Mouse (Mus musculus) stomach, embryonic 16.5 days (tissue): ENCODE data around the gene Vwce. TPM values are rescaled to one million over a fixed set of nuclear protein-coding genes. Genes with fewer than 3 reads are reported as not detected.

Experiments
- ATAC-seq: fragments of 200-750 bp; cut with Nextera tagmentation; 2 replicates; pipeline ENCODE4 v1.8.0; 2017; ENCODE audit warnings: moderate number of reproducible peaks, moderate TSS enrichment; ENCODE audit not compliant: insufficient read depth, low FRiP score
- H3K27ac ChIP-seq: fragments of 300-500 bp; sonication (generic); 2 replicates; pipeline ENCODE4 v1.5.1; 2014; ENCODE audit warnings: low read length
- H3K27me3 ChIP-seq: fragments of 300-500 bp; sonication (generic); 2 replicates; pipeline ENCODE4 v1.6.1; 2014; ENCODE audit warnings: low read length, control low read depth, mixed read lengths; ENCODE audit not compliant: control insufficient read depth, insufficient read depth
- H3K36me3 ChIP-seq: fragments of 300-500 bp; sonication (generic); 2 replicates; pipeline ENCODE4 v1.6.1; 2014; ENCODE audit warnings: low read length; ENCODE audit not compliant: control insufficient read depth, insufficient read depth
- H3K4me1 ChIP-seq: fragments of 300-500 bp; sonication (generic); 2 replicates; pipeline ENCODE4 v1.6.1; 2014; ENCODE audit warnings: low read length, control low read depth, mixed read lengths; ENCODE audit not compliant: control insufficient read depth, insufficient read depth
- H3K4me2 ChIP-seq: fragments of 300-500 bp; sonication (generic); 2 replicates; pipeline ENCODE4 v1.6.1; 2014; ENCODE audit warnings: low read depth, low read length, mixed read lengths
- H3K4me3 ChIP-seq: fragments of 300-500 bp; sonication (generic); replicated peaks from 2 replicates; pipeline ENCODE4 v1.5.1; 2014; ENCODE audit warnings: mild to moderate bottlenecking, low read length
- H3K9ac ChIP-seq: fragments of 300-500 bp; sonication (generic); 2 replicates; pipeline ENCODE4 v1.6.1; 2014; ENCODE audit warnings: low read length
- H3K9me3 ChIP-seq: fragments of 300-500 bp; sonication (generic); replicated peaks from 2 replicates; pipeline ENCODE4 v1.6.1; 2016; ENCODE audit warnings: low read length, control low read depth; ENCODE audit not compliant: control insufficient read depth
- WGBS: fragments of 180-500 bp; shearing (Covaris S2); extraction: QIAGEN DNeasy Blood & Tissue Kit; methylation state at CpG from one replicate; pipeline ENCODE4 v1.1.7; 2014; 5-methylcytosine and 5-hydroxymethylcytosine counted together
- polyA plus RNA-seq: library from polyadenylated mRNA; unstranded; fragments of >200 nt; fragmentation: Nextera tagmentation; extraction: Ambion mirVana; gene quantifications from 2 replicates; pipeline ENCODE4 v1.2.1, GENCODE M21; 2015

The Vwce gene
- polyA plus RNA-seq, 1 experiment from 2014 or later: 2.0 TPM

DNA sequence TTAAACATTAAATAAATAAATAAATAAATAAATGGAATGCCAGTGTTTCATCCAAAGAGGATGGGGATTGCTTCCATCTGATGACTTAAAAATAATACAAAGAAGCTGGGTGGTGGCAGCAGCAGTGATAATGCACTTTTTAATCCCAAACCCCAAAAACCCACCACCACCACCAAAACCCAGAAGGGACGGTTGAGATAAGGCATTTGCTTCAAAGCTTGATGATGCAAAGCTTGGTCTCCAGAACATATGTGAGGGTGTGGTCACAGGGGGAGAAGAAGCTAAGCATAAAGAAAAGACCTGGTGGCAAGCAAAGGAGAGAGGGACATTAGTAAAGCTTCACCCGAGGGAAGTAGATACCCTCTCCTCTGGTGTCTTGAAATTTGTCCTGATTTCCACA lies 27.9 kb downstream of the Vwce start:
- Histone ChIP-seq H3K9me3 (no peaks in the 10 kb centered on the region), H3K4me3 (no peak overlapping the region), H3K27me3 (no peaks in the 10 kb centered on the region), H3K4me1 (no peaks in the 10 kb centered on the region), H3K36me3 (no peaks in the 10 kb centered on the region), H3K4me2 (no peak overlapping the region), H3K27ac (no peak overlapping the region), H3K9ac (no peak overlapping the region)
- WGBS: 74% methylated on average over 2 of the region's 2 CpGs
- ATAC-seq: no peak

DNA sequence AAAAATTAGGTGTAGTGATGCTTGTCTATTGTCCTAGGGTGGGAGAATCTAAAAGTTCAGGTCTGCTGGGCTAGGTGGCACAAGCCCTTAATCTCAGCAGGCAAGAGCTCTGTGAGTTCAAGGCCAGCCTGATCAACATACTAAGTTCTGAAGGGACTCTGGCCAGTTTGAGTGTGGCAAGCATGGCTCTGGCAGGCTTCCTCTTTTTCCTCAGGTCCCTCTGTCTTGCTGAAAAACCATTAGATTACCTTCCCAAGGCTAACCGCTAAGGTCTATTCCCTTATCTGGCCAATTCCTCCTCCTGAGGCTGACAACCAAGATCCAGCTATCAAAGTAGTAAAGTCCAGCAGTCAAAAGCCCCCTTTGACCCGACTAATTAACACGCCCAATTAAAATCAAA lies 28.7 kb downstream of the Vwce start:
- Histone ChIP-seq H3K27ac (no peak overlapping the region), H3K4me2 (no peak overlapping the region), H3K4me3 (no peak overlapping the region), H3K27me3 (no peaks in the 10 kb centered on the region), H3K9me3 (no peaks in the 10 kb centered on the region), H3K9ac (no peak overlapping the region), H3K36me3 (no peaks in the 10 kb centered on the region), H3K4me1 (no peaks in the 10 kb centered on the region)
- ATAC-seq: no peak
- 80% methylated on average over 3 of the region's 3 CpGs for WGBS

DNA sequence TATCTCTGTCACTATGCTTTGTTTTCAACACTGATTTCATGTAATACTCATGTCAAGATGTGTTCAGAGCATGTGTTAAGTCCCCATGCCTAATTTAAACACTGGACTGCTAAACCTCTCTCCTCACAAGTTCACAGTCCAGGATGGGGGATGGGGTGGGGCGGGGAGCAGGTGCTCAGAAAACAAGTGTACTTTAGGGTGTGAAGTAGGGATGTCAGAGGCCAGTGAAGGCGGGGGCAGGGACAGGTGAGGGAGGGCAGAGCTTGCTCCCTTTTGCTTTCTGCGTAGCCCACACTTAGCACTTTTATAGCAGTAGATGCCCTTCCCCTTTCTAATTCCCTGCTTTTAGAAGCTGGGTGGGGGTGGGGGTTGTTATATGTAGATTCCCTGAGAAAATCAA lies 31.1 kb downstream of the Vwce start:
- H3K4me3 ChIP-seq: no peak overlapping the region
- no peak overlapping the region for H3K9ac ChIP-seq
- H3K4me1 ChIP-seq: no peaks in the 10 kb centered on the region
- no peak overlapping the region for H3K4me2 ChIP-seq
- no peaks in the 10 kb centered on the region for H3K9me3 ChIP-seq
- no peak overlapping the region for H3K27ac ChIP-seq
- ATAC-seq: peak; percentile 7; the same call in 1 of the 2 replicates
- 62% methylated on average over 3 of the region's 3 CpGs for WGBS
- H3K36me3 ChIP-seq: no peaks in the 10 kb centered on the region
- no peaks in the 10 kb centered on the region for H3K27me3 ChIP-seq

DNA sequence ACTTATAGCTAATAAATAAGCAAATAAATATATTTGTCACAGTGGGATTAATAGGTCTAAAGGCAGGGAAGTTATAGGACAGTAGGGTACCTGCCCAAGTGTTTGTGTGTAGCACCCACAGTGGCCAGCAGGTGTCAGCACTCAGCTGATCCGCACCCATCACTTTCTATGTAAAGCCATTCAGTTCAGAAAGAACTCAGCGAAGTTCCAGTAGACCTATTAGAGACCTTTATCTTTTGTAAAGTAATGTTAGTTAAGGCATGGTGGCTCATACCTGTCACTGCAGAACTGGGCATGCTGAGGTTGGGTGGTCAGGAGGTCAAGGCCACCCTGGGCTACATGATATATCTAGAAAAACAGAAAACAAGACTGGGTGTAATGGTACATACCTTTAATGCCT lies 31.5 kb downstream of the Vwce start:
- no peaks in the 10 kb centered on the region for H3K36me3 ChIP-seq
- H3K9ac ChIP-seq: no peak overlapping the region
- H3K4me2 ChIP-seq: no peak overlapping the region
- 11% methylated on average over 2 of the region's 2 CpGs for WGBS
- H3K4me3 ChIP-seq: no peak overlapping the region
- H3K27ac ChIP-seq: no peak overlapping the region
- no peaks in the 10 kb centered on the region for H3K27me3 ChIP-seq
- no peaks in the 10 kb centered on the region for H3K9me3 ChIP-seq
- H3K4me1 ChIP-seq: no peaks in the 10 kb centered on the region
- peak; percentile 71; the same call in 1 of the 2 replicates for ATAC-seq

DNA sequence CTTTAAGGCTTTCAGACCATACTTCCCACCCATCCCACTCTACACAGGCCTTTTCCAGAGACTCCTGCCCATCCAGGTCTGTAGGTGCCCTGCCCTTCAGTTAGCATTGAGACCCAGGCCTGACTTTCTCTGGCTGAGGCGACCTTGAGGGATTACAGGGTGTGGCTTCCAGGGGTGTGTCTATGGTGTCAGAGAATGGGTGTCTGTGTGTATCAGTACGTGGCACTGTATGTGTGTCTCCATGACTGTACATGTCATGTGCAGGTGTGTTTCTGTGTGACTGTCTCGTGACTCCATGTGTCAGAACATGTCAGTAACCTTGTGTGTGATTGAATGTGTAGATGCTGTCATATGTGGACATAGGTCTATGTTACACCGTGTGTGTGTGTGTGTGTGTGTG lies 37.3 kb downstream of the Vwce start:
- Histone ChIP-seq H3K27ac (no peak overlapping the region), H3K36me3 (no peaks in the 10 kb centered on the region), H3K9me3 (no peaks in the 10 kb centered on the region), H3K4me1 (0 out of 2 replicates have a peak, but pooled peaks cover 6% of the 10 kb centered on the region), H3K4me3 (no peak overlapping the region), H3K9ac (no peak overlapping the region), H3K27me3 (no peaks in the 10 kb centered on the region), H3K4me2 (no peak overlapping the region)
- ATAC-seq: no peak; the same call in 1 of the 2 replicates
- 81% methylated on average over 4 of the region's 4 CpGs for WGBS

DNA sequence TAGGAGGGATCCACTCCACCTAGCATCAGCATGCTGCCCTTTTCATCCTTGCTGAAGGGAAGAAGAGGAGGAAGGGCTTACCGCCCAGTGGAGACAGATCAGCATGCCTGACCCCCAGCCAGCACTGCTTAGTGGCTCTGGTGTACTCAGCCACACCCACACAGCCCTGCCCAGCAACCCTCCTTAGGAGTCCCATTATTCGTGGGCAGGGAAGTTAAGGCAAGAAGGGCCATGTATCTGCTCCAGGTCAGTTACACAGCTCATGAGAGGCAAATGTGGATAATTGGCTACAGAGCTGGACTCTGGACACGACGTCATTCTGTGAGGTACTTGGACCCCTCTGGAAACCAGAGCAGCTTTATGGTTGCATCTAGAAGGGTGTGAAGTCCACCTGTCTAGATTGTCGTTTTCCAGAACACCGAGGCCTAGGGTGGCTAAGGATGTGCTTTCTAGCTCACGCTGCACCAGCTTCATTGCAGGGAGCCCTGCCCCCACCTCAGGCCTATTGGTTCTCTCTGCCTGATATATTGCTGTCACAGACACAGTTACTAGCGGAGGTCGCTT lies 37.9 kb downstream of the Vwce start:
- H3K36me3 ChIP-seq: no peaks in the 10 kb centered on the region
- H3K27me3 ChIP-seq: no peaks in the 10 kb centered on the region
- no peak overlapping the region for H3K4me3 ChIP-seq
- H3K9me3 ChIP-seq: no peaks in the 10 kb centered on the region
- ATAC-seq: peak; percentile 11; the same call in 1 of the 2 replicates
- no peak overlapping the region for H3K4me2 ChIP-seq
- H3K4me1 ChIP-seq: 0 out of 2 replicates have a peak, but pooled peaks cover 6% of the 10 kb centered on the region
- WGBS: 53% methylated on average over 9 of the region's 9 CpGs
- no peak overlapping the region for H3K27ac ChIP-seq
- H3K9ac ChIP-seq: no peak overlapping the region

DNA sequence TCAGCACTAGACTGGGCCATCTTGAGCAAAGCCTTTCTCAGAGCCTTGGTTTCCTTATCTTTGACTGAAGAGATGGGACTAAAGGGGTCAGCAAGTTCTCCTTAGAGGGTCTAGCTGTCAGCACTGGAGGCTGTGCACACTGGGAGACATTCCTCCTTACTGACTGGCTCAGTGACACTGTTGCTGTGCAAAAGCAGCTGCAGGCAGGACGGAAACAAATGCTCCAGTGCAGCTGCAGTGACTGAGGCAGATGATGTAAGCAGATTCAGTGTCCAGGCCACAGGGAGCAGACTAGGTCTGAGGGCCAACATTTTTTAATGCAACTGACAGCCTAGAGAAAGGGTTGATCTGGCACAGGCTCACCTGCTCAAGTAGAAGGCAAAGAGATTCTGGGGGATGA lies 39.3 kb downstream of the Vwce start:
- no peak overlapping the region for H3K9ac ChIP-seq
- H3K4me3 ChIP-seq: no peak overlapping the region
- H3K36me3 ChIP-seq: no peaks in the 10 kb centered on the region
- no peak for ATAC-seq
- 0 out of 2 replicates have a peak, but pooled peaks cover 6% of the 10 kb centered on the region for H3K4me1 ChIP-seq
- H3K4me2 ChIP-seq: no peak overlapping the region
- H3K27me3 ChIP-seq: no peaks in the 10 kb centered on the region
- 48% methylated on average over 1 of the region's 1 CpGs for WGBS
- H3K9me3 ChIP-seq: no peaks in the 10 kb centered on the region
- H3K27ac ChIP-seq: no peak overlapping the region

DNA sequence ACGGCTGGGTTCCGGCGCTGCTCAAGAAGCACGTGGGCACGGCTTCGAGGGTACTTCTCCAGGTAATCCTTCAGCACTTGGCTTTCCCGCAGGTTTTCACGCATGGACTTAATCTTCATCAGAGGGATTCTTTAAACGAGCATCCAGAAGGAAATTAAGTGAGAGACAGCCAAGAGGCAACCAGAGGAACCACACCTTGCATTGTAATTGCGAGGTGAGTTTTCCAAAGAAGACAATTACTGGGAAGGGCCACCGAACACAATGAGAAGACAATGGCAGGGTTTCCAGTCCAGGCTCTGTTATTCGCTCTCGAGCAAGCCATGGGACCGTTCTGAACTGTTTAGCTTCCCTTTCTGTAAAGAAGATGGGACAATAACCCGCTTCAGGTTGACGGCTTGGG lies 42.6 kb downstream of the Vwce start:
- Histone ChIP-seq H3K4me2 (no peak overlapping the region), H3K9ac (no peak overlapping the region), H3K27ac (no peak overlapping the region), H3K4me3 (no peak overlapping the region), H3K27me3 (no peaks in the 10 kb centered on the region), H3K36me3 (no peaks in the 10 kb centered on the region), H3K4me1 (0 out of 2 replicates have a peak, but pooled peaks cover 5% of the 10 kb centered on the region), H3K9me3 (no peaks in the 10 kb centered on the region)
- no peak for ATAC-seq
- 85% methylated on average over 16 of the region's 16 CpGs for WGBS

DNA sequence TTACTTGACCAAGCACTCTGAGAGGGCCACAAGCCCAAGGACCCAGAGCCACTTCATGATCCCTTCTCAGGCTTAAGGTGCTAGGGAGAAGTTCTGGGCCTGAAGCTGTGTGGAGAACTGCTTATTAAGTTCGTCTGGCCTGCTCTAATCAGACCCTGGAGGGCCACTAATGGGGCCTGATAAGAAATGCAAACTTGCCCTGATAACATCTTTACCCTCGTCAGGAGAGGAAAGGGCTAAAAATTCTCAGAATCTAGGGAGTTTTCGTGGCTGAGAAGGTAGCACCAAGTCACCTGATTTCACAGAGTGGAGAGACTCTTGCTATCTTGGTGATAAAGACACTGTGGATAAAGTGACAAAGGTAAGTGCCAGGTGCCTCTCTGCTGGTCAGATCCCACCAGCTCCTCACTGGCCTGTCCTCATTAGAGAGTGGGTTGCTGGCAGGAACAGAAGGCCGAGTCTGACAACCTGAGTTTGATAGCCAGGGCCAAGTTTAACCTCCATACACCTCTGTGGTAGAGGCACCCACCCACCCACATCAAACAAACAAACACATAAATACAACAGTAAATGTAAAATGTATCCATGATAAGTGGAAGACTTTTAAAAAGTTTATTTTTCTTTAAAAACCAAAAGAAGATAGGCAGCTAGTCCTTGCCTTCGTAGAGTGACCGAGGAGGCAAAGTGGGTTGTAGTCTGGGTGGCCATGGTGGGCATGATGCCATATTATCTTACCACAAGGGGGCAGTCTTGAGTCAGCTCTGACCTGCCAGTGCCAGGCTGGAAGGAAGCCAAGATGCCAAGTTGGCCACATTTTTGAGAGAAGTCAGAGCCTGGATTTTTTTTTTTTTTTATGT lies 44.1 kb downstream of the Vwce start, which contains the start of gene Pga5:
TSS of gene Pga5 (minus strand) at position 157 of the 857 bp plus-strand sequence.
- no peak for ATAC-seq
- 35% methylated on average over 6 of the region's 6 CpGs for WGBS
- H3K4me2 ChIP-seq: no peak within 1 kb of the TSS
- H3K9me3 ChIP-seq: no peaks in the 10 kb centered on the region
- no peaks in the 10 kb centered on the region for H3K36me3 ChIP-seq
- H3K27me3 ChIP-seq: no peaks in the 10 kb centered on the region
- no peak within 1 kb of the TSS for H3K4me3 ChIP-seq
- H3K9ac ChIP-seq: 0 out of 2 replicates have a peak within 1 kb of the TSS, but pooled peaks have one; percentile 29
- H3K27ac ChIP-seq: peak within 1 kb of the TSS; percentile 38
- H3K4me1 ChIP-seq: no peaks in the 10 kb centered on the region
